Mouse (Mus musculus) adrenal gland, adult (tissue): ENCODE results near the gene Gpx5.
A peak's percentile ranks its signal among the peaks of the same experiment; 100 is the strongest.

Source experiments
- DNase-seq, 2 experiments: peaks; one replicate each; pipeline ENCODE4 v3.0.0; 2022 to 2023; ENCODE audit warnings: low spot score in 1 of 2; ENCODE audit not compliant: inconsistent age in 2 of 2

Gene Gpx5

GRCm38 (mm10) chr13:21292631-21293030 is at the start of gene Gpx5:
Gene Gpx5, minus strand, starts transcription at chr13:21292731.
- no peak for DNase-seq

DNA sequence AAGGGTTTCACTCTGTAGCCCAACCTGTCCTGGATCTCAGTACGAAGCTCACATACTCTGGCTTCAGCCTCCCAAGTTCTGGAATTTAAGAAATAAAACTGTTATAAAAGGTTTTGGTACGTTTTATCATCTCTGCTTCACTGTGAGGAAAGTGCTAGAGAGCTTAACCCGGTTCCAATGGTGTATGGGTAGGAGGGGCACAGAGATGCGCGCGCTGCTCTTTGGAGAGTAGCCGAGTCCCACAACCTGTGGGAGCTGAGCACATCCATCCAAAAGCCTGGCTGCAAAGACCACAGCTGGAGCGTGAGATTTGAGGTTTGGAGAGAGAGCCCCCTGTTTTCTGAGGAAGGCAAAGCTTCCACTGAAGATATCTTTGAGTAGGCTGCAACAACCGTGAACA is 34.9 kb upstream of the Gpx5 start:
- DNase-seq, result no peak

- peak; percentile 77 to 94 for DNase-seq
Observed at GRCm38 (mm10) chr13:21326657-21327211, 34.2 kb upstream of the Gpx5 start.

GRCm38 (mm10) chr13:21326191-21326590 is 33.7 kb upstream of the Gpx5 start:
- peak in 1 of 2 experiments; percentile 70 for DNase-seq

GRCm38 (mm10) chr13:21323405-21323804 is 30.9 kb upstream of the Gpx5 start:
- DNase-seq, result no peak

DNA sequence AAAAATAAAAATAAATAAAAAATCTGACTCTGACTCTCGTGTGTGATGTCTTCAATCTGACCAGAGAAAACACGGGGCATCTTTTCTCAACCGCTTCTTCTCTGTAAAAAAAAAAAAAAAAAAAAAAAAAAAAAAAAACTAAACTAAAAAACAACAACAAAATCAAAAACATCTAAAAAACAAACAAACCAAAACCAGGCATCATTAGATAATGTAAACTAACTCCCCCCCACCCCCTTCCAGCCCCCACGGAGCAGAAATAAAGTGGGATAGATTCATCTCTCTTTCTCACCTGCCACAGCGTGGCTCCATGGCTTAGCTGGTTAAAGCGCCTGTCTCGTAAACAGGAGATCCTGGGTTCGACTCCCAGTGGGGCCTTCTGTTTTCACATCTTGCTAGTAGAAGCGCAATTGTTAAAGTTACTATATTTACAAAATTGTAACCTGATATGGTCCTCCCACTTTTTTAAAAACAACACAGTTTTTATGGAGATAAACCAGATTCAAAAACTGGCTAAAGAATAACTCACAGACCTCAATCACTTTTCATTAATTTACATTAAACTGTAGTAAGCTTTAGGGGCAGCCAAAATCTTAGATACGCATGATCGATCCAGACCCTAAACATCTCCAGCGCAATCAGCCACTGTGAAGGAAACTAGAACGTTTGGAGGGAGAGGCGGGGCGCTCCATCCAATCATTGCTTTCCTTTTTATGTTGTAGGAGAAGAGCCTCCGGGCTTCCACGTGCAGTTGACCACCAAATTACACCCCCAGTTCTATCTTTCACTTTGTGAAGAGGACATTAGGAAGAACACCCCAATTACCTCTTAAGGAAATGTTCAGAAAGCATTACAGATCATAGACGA is 30.2 kb upstream of the Gpx5 start:
- peak in 1 of 2 experiments; percentile 44 for DNase-seq

DNA sequence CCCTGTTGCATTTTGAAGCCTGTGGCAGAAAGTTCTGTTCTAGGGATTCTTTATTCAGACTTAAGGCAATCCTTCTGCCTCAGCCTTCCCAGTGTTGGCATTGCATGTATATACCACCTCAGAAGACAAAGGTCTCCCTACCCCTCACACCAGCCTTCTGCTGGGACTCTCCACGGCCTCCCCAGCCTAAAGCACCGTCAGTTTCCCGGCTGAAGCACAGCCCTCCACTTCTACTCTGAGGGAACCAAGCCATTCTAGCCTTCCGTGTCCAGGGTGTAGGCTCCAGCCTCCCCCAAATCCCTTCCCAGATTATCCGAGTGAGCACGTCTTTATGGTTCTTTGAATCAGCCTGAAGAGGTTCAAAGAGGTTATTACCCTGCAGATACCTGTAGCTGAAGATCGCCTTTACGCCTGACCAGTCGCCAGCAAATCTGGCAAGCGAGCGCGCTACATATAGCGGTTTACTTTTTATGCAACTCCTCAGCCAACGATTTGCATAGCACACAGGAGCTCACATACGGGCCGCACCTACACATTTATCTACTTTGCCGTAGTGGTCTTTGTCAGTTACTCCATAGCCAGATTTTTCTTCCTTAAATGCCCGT is 29.5 kb upstream of the Gpx5 start:
- DNase-seq, result no peak

- DNase-seq, result no peak
Observed at GRCm38 (mm10) chr13:21320262-21320661, 27.7 kb upstream of the Gpx5 start.

DNA sequence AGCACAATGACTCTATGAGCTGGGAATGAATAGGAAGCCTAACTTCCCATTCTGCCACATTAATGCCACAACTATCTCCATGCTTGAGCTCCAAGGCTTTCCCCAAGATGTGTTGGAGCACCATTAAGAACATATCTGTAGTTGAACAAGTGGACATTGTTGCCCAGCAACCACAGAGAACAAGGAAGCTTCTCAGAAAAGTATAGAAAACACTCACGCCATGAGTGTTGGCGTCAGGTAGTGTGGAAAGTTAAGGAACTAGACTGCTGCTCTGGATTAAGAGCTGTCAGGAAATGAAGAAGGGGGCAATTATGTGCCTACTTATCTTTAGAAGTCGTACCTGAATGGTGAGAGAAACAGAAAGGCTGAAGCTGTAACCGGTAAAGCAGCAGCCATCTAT is 21.4 kb upstream of the Gpx5 start:
- no peak for DNase-seq

GRCm38 (mm10) chr13:21312854-21313253 is 20.3 kb upstream of the Gpx5 start:
- DNase-seq, result no peak

DNA sequence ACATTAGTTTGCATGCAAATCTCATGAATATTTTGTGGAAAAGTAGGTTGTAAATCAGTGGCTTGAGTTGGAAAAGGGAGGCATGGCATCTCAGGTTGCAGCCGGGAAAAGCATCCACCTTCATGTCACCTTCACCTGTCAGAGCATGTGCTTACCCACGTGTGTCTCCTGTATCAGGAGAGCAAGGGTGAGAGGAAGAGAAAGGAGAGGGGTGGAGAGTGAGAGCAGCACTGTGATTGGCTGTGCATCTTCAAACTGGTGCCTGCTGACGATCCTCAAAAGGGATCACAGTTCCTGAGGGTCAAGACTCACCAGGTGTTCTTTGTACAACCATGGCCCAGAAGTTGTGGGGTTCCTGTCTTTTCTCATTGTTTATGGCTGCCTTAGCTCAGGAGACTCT is 19.4 kb upstream of the Gpx5 start, which contains the start of gene Gpx6:
Gpx6 (plus strand) TSS at position 200 of the 400 bp plus-strand sequence.
- DNase-seq, result no peak

- DNase-seq, result no peak
Observed at GRCm38 (mm10) chr13:21309788-21310187, 17.3 kb upstream of the Gpx5 start.

DNA sequence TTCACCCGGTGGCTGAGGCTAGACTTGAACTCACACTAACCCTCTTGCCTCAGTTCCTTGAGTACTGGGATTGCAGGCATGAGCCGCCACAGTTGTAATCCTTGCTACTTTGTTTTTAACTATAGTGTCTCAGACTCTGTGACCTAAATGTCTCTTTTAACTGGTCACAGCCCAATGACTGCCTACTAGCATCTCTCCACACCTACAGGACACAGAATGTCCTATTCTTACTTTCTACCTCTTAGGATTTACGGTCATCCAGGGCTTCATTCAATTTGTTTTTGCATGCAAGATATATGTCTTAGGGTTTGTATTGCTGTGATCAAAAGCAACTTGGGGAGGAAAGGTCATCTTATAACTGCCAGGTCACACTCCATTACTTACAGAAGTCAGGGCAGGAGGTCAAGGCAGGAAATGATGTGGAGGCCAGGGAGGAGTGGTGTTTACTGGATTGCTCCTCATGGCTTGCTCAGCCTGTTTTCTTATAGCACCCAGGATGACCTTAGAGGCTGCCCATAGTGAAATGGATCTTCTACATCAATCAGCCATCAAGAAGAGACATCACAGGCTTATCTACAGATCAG is 12.0 kb upstream of the Gpx5 start:
- DNase-seq, result no peak

DNA sequence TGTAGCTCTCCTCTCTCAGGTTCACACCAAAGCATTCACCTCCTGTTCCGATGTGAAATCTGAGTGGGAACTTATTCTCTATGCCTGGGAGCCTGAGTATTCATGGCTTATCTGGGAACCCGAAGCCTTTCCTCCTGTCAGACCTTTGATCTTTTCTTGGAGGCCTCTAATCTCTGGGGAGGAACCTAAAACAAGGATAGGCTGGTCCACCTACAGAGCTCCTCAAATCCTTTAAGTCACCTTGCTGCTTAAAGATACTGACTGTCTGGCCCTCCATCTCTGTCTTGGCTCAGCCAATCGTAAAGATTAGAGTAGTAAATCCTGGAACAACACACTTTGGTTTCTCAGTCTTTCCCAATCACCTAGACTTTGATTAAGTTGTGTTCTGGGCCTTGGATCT is 6.0 kb upstream of the Gpx5 start:
- DNase-seq, result no peak

DNA sequence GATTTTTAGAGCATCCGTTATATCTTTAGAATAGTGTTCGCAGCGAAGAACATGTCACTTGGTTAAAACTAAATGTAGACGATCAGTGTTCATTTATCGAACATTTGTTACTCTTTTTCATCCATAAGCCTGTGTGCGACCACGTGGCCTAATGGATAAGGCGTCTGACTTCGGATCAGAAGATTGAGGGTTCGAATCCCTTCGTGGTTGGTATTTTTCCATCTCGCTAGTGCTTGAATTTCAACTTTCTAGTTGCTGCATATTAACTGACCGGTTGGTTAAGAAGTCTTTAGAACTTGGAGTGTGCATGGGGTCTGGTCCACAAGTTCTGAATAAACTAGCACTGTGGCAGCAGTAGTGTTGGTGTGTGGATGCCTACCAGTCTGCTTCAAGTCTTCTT is 13.0 kb downstream of the Gpx5 start:
- DNase-seq, result peak; percentile 83 to 98

GRCm38 (mm10) chr13:21279076-21279475 is 13.5 kb downstream of the Gpx5 start:
- no peak for DNase-seq

GRCm38 (mm10) chr13:21276551-21276950 is 16.0 kb downstream of the Gpx5 start:
- no peak for DNase-seq

GRCm38 (mm10) chr13:21275815-21276550 is 16.5 kb downstream of the Gpx5 start:
- peak; percentile 71 to 95 for DNase-seq

DNA sequence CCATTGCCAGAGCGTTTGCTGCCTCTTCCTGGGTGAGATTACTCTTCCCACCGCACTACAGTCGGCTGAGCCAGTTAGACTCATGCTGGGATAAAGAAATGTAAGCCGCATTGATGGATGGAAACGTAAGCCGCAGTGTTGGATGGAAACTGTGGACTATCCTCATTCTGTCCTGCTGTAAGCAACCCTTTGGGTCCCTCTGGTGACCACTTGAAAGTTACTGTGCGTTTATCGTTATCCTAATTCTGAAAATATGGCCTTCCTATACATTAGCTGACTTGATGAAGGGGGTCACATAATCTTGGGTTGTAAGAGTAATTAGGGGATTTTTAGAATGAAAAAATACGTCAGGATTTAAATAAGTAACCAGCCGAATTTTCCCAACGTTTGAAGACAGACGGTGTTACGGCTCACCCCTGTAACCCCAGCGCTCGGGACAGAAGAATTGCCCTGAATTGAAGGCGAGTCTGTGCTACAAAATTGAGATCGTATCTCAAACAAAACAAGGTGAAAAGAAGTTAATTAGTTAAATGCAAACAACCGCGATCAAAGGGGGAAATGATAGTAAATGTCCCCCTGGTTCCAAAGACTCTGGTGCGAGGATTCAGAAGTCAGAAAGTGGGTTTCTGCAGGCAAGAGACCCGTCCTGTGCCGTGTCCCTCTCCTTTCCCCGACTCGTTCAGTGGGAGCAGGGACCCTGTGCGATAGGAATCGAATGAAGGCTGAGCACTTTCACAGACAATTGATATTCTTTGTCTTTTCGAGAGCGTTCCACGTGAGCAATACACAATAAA is 17.3 kb downstream of the Gpx5 start:
- peak; percentile 13 to 77 for DNase-seq

DNA sequence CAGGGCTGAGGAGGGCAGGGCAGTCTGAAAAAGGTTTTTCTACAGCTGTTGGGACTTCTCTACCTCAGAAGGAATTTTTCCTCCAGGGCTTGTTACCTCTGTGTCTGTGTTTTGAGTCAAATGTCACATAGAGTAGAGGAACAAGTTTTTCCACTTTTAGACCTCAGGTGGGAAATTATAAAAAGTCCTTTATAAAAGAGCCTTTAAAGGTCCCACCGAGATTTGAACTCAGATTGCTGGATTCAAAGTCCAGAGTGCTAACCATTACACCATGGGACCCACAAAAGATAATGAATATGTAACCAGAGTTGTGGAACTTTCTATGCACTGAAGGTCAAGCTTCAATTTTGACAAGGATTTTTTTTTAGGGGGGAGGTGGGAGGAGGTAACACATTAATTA is 24.3 kb downstream of the Gpx5 start:
- DNase-seq, result peak in 1 of 2 experiments; percentile 23
